Mouse (Mus musculus) adrenal gland, postnatal 25 days (tissue): ENCODE results near the gene Fam229a. TPM values are rescaled to one million over a fixed set of nuclear protein-coding genes. Genes with fewer than 3 reads are reported as not detected.
"Not testable (repeated sequence)": the region's sequence is repeated elsewhere in the genome, so short reads cannot be mapped to it uniquely, and the experiment has no call there.

Source experiments
- DNase-seq: peaks from one replicate; pipeline ENCODE4 v3.0.0; 2021; ENCODE audit warnings: mixed read lengths
- long read RNA-seq: library from polyadenylated mRNA; stranded (forward); transcript quantifications from one replicate; pipeline ENCODE4 v2.0.0, GENCODE M21; 2021
- total RNA-seq: library from RNA; stranded (reverse); gene quantifications from 2 replicates; pipeline ENCODE4 v1.2.3, GENCODE M21; 2021

Gene Fam229a
- not detected in 2 replicates for total RNA-seq
- long read RNA-seq = 0 reads

GRCm38 (mm10) chr4:129490972-129491880, at the start of gene Fam229a, which contains the start of gene Tssk3:
Gene Fam229a, plus strand, starts transcription at chr4:129491190.
Gene Tssk3, minus strand, starts transcription at chr4:129491022.
- DNase-seq = no peak

- DNase-seq = no peak
Measured at GRCm38 (mm10) chr4:129447360-129447759, 43.6 kb upstream of the Fam229a start.

DNA sequence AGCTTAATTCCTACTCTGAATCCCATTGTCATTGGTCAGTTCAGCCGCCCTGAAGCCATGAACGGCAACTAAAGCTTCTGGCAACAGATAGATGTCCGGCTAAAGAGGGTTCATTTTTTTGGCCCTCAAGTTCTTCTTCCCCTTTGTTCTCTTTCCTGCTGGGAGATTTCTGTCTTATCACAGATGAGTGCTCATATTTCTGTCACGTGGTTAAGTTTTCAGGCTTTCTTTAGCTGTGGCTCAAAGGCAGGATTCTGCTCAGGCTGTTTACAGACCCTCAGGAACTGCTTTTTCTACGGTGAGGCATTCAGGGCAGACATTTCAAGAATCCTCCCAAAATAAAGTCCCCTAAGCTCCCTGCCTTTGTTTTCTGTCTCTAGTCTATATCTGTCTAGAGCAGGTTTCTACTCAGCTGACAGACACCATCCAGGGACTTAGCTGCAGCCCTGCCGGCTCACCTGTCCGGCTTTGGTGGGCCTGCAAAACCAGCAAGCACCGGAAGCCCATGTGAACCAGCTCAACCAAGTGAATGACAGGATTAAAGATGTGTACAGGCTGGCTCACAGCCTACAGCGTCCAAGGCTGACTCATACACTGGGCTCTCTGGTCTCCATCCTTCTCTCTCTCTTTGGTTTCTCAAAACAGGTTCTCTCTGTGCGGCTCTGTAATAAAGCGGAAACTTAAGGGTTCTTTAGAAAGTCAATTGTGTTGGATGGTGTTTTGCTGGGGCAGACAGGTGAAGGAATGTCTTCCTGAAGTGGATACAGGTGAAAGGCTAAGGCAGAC, 43.0 kb upstream of the Fam229a start:
- DNase-seq = no peak

DNA sequence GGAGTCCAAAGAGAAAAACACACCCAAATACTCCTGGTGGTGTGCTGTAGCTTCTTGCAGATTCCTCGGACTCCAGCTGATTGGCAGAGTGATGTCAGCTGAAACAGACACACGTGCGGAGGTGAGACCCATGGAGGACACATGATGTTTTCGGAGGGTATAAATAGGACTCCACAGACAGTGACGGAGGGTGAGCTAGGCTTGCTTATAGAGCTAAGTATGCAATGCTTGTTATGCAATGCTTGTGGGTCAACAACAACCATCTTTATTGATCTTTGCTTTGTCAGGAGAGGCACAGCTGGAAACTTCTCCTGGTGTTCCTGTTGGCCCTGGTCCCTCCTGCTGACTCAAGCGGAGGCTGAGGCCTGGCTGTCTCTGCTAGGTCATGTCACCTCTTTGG, 42.3 kb upstream of the Fam229a start:
- no peak for DNase-seq

GRCm38 (mm10) chr4:129450851-129451250, 40.1 kb upstream of the Fam229a start:
- DNase-seq = no peak

DNA sequence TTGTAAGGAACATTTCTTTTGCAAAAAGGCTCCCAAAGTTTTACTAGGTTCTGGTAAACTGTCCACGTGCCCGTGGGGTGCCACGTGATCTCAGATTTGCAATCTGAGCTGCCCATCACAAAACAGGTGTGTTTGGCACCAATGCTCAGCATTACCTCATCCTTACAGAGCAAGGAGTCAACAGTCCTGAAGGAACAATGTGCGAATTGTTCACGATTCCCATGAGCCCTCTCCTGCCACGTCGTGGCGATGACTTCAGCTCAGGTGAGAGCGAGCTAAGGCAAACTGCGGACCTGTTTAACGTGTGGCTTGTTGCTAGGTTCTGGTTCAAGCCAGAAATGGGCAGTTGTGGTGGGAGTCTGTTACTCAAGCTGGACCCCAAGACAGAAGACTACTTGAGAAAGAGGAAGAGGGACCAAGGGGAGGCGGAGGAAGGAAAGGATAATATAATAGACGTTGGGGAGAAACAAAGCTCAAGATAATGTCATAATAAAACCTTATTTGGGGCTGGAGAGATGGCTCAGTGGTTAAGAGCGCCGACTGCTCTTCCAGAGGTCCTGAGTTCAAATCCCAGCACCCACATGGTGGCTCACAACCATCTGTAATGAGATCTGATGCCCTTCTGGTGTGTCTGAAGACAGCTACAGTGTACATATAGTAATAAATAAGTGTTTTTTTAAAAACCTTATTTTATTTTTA, 39.4 kb upstream of the Fam229a start:
- DNase-seq = no peak

DNA sequence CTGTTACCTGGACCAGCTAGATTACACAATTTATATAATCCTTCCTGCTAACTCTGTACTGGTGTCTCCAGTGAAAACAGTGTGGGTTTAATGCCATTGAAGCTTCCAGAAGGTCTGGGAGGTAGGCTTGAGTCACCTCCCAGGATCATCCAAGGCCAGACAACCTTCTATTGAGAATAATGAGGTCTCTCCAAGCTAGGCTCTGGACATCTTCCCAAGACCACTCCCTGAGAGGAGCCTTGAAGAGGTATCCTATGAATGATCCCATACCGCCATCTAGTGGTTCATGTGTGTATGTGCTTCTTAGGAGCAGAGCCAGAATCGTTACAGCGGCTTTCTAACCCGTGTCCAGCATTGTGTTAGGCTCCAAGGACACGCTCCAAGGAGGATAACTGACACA, 35.7 kb upstream of the Fam229a start:
- peak; percentile 22 for DNase-seq

- DNase-seq = no peak
Measured at GRCm38 (mm10) chr4:129456126-129456525, 34.9 kb upstream of the Fam229a start.

DNA sequence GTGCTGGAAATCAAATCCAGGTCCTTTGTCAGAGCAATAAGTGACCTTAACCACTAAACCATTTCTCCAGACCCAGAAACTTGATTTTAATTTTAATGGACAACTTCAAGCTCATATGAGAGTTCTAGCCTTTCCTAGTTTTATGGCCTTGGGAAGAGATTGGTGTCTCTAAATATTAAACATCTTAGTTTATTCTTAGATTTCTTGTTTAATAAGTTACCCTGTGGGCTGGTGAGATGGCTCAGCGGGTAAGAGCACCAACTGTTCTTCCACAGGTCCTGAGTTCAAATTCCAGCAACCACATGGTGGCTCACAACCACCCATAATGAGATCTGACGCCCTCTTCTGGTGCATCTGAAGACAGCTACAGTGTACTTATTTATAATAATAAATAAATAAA, 33.7 kb upstream of the Fam229a start:
- not testable (repeated sequence) for DNase-seq

DNA sequence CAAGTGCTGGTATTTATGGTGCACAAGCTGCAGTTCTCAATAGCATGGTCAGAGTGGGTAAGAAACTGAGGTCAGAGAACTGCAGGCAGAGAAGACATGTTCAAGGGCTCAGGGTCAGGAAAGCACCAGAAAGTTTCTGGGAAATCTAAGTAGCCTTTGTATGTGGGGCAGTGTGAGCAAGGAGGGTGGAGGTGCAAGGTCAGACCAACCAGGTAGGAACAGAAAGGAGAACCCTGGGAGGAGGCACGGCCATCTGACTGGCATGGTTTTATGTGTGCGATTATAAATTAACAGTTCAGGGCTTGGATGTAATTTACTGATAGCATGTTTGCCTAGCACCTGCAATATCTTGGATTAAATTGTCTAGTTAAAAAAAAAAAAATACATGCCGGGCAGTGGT, 31.3 kb upstream of the Fam229a start:
- no peak for DNase-seq

DNA sequence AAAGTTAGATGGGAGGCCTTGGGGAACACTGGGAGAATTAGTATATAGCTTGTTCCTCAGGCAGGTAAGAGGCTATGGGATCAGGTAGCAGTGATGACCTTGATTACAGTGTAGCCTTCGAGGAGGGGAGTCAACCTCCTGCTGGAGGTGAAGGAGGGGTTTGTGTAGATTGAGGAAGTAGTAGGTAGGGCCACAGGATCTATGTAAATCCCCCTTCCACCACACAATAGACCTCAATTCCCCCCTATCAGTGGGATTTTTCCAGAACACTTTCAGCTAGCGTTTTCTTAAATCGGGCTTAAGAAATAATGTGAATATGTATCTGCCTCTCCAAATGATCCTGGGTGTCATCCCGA, 30.2 kb upstream of the Fam229a start:
- DNase-seq = no peak

DNA sequence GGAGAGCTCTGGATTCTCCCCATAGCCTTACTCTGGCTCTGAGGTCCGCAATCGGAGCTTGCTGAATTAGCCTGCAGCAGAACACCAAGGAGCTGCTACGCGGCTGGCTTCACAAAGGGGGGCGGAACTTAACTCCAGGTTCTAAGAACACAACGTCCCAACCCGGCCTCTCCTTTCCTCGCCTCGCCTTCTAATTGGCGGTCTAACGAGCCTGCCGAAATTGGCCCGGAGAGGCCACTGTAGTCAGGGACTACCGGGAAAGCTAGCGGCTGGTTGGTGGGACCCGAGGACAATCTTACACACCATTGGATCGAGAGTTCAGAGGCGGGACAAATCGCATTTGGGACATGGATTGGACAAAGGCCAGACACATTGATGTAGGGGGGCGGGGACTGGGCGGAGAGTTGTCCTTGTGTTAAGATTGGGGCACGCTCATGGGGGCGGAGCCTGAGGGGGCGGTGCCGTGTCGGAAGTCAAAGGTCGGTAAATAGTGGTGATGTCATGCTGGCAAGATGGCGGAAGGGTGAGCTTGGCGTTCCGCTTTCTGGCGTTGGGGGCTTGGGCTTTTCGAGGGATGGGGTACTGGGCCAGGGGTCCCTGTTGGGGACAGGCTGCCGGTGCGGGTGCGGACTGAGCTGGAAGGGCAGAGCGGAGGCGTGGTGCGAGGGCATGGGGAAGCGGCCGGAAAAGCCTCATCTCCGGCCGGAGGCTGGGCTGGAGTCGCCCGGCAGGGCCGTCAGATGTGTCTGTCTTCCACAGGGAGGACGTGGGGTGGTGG, 29.6 kb upstream of the Fam229a start, which contains the start of gene Bsdc1:
TSS of gene Bsdc1 (plus strand) at position 399 of the 778 bp plus-strand sequence.
- peak; percentile 98 for DNase-seq

DNA sequence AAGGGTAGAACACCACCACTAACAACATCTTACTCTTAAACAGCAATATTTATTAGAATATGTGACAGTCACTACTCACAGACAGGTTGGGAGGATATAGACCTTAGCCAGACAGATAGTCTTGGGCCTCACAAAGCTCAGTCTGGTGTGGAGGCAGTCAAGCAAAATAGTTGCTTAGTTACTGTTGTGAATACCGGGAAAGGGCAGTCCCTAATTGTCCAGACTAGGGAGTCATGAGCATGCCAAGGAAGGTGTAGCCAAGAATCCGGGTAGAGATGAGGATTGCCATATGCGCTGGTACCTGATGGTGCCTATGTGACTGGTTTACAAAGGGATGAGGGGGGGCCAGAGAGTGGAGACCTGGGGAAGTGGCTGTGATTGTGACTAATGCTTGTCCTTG, 28.9 kb upstream of the Fam229a start:
- no peak for DNase-seq

DNA sequence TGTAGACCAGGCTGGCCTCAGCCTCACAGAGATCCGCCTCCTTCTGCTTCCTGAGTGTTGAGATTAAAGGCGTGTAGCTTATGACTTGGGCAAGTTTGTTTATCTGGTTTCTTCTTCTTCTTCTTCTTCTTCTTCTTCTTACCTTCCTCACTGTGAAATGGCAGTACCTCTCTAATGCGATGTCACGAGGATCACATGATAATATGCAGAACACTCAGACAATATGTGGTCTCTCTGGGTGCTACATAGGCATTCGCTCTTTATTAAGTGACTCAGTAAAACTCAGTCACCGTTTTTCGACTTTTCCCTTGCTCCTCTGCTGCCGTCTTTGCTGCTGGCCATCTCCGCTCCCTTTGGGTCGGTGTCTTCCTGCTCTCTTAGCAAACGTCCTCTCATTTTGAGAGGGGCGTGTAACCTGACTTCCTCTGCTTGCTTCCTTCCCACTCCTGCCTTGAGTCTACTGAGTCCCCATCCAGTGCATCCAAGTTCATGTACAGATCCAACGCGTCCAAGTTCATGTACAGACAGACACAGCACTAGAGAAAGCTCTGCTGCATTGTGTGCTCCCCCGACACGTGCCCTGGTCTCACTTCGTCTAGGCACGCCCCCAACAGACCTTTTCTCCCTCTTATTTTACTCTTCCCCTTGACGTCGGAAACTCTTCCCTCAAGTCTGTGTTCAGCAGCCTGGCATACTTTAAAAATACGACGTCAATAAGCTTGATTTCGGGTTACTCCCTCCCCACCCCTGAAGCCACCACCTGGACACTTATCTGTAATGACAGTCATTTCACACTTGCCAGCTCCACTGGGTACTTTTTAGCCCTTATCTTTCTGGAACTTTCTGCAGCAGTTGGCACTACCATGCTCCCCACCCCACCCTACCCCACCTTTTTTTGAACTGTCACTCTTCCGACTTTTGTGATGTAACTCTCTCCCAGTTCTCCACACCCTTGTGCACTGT, 27.6 kb upstream of the Fam229a start:
- no peak for DNase-seq

DNA sequence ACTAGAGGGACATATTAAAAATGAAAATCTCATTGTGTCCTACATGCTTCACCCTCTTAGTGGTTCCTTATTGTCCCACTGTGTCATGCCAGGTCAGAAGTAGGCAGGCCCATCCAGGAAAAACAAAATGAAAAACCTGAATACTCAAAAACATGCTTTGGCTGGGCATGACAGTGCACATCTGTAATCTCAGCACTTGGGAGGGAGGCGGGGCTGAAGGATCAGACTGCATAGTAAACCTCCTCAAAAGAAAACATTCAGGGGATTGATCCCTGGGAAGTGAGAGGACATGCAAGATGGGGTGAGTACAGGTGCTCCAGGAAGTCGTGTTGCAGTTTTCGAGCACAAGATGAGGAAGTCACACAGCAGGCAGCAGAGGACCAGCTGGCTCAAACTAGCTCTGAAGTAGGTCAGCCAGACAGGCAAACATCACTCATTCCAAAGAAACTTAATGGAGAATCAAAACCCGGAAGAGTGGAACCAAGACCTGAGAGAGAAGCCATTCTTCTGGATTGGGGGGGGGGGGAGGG, 26.6 kb upstream of the Fam229a start:
- DNase-seq = no peak

DNA sequence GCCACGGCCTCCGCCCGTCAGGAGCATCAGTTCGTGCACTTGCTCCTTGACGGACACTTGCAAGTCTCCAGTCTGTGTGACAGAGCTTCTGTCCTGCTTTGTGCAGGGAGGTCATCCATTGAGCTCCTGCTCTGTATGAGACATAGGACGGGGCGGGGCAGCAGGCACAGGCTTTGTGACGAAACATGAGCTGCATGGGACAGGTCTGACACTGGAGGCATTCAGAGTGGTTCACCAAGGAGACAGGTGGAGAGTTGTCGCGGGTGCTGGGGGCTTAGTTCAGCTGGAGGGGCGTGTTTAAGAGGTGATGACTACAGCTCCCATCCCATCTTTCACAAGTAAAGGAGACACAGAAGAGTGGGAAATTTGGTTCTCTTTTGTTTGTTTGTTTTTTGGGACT, 14.9 kb upstream of the Fam229a start:
- DNase-seq = no peak

DNA sequence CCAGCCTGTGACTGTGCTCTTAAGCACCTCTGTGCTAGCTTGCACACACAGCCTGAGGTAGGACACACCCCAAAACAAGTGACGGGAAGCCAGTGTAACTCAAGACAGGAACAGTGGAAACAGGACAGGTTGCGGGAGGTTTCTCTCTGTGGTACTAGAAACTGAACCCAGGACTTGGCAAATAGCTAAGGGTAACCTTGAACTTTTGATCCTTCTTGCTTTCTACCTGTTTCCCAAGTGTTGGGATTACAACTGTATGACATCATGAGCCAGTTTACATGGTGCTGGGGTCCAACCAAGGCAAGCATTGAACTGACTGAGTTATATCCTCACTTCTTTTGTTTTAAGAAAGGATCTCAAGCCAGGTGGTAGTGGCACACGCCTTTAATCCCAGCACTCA, 11.1 kb upstream of the Fam229a start:
- DNase-seq = no peak

DNA sequence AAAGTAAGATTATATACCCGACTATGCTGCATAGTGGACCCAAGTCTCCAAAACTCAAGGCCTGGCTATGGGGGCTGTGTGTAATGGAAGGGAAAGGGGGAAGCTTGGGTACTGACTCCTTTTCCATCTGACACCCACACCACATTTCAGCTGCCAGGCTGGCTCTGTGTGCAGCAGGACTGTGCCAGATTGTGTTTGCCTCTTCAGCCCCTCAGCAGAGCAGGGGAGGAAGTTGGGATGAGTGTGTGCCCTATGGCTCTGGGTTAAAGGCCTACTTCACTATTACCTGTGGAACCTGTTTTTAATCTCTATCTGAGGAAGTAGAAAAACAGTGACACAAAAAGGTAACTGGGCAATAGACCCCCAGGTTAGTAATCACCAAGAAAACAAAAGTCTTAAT, 9.9 kb upstream of the Fam229a start:
- DNase-seq = no peak

DNA sequence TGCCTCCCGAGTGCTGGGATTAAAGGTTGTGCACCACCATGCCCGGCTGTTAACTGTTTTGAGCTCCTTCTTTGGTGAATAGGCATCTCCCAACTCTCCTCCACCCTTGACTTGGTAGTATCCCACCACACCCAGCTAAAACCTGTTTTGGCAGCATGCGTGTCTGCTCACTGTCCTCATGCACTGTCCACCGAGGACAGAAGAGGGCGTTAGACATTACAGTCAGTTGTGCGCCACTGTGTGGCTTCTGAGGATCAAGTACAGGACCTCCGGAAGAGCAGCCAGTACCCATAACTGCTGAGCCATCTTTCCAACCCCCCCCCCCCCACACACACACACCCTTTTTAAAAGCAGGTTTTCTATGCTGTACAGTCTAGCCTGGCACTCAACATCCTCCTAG, 3.7 kb downstream of the Fam229a start:
- no peak for DNase-seq
